Comparison of ENCODE assay signal across 8 mouse cellular contexts in genomic region chr5:24351701-24352171, GRCm38 (mm10). TPM values are rescaled to one million over a fixed set of nuclear protein-coding genes. Genes with fewer than 3 reads are reported as not detected.
DNase-seq lines count a peak whose midpoint lies in the region; ATAC-seq and TF ChIP-seq lines count a peak whose summit lies in the region.

No protein-coding gene starts in this region.

- H3K4me3 ChIP-seq in megakaryocyte, embryonic 14.5 days (replicated peaks): peak overlapping the region; percentile 81
- peak overlapping the region; percentile 62 for H3K4me3 ChIP-seq in embryonic facial prominence, embryonic 11.5 days (ENCODE audit: low read depth, low read length)
- H3K4me3 ChIP-seq in heart, adult 2 months: peak overlapping the region; percentile 66
- H3K4me3 ChIP-seq in kidney, adult 2 months (ENCODE audit: insufficient read depth, low read depth, low read length): peak overlapping the region; percentile 57
- peak overlapping the region; percentile 50 for H3K4me3 ChIP-seq in limb, embryonic 11.5 days (ENCODE audit: low read depth, low read length)
- H3K4me3 ChIP-seq in midbrain, embryonic 16.5 days (ENCODE audit: low read depth, low read length): peak overlapping the region; percentile 80
- peak overlapping the region; percentile 91 for H3K4me3 ChIP-seq in testis, adult 2 months (ENCODE audit: control insufficient read depth, low read depth, low read length)

- peak; percentile 91 for DNase-seq in embryonic facial prominence, embryonic 11.5 days (ENCODE audit: low spot score)
- DNase-seq in heart, adult 2 months: peak; percentile 85 to 88
- DNase-seq in kidney, adult 2 months: peak; percentile 59
- peak; percentile 91 for DNase-seq in limb, embryonic 11.5 days (ENCODE audit: low spot score)

- H3K4me2 ChIP-seq in embryonic facial prominence, embryonic 11.5 days (ENCODE audit: low read depth, low read length): peak overlapping the region; percentile 98
- H3K4me2 ChIP-seq in limb, embryonic 11.5 days (ENCODE audit: low read depth, severe bottlenecking): peak overlapping the region; percentile 91
- H3K4me2 ChIP-seq in midbrain, embryonic 16.5 days (ENCODE audit: low read length): peak overlapping the region; percentile 78

- ATAC-seq in megakaryocyte, adult 5-6 weeks (ENCODE audit: poor library complexity, severe bottlenecking): no peak
- ATAC-seq in embryonic facial prominence, embryonic 11.5 days (replicated peaks; ENCODE audit: insufficient number of reproducible peaks, low FRiP score, low TSS enrichment, low read depth): peak; percentile 66
- ATAC-seq in limb, embryonic 11.5 days (ENCODE audit: insufficient number of reproducible peaks, low FRiP score, low TSS enrichment, low read depth): peak; percentile 59
- ATAC-seq in midbrain, embryonic 16.5 days: peak; percentile 87

- WGBS in embryonic facial prominence, embryonic 11.5 days: 0% methylated on average over 38 of the region's 41 CpGs
- WGBS in heart, adult 2 months: under 1% methylated on average over 30 of the region's 41 CpGs
- under 1% methylated on average over 41 of the region's 41 CpGs for WGBS in kidney, adult 2 months
- WGBS in limb, embryonic 11.5 days: 0% methylated on average over 28 of the region's 41 CpGs
- WGBS in midbrain, embryonic 16.5 days: 0% methylated on average over 26 of the region's 41 CpGs

- no peak overlapping the region; the same call in 1 of the 2 replicates for H3K9ac ChIP-seq in embryonic facial prominence, embryonic 11.5 days (replicated peaks; ENCODE audit: low read length)
- peak overlapping the region; percentile 72 for H3K9ac ChIP-seq in heart, adult 2 months (ENCODE audit: low read depth, low read length)
- peak overlapping the region; percentile 59 for H3K9ac ChIP-seq in limb, embryonic 11.5 days (ENCODE audit: low read length)
- peak overlapping the region; percentile 85 for H3K9ac ChIP-seq in midbrain, embryonic 16.5 days (ENCODE audit: low read depth, low read length)

- peak; percentile 80 for TF ChIP-seq POLR2A in heart, adult 2 months (IDR thresholded peaks at IDR 0.05; ENCODE audit: insufficient read depth, low read depth, low read length)
- no peak for TF ChIP-seq POLR2A in kidney, adult 2 months (IDR thresholded peaks at IDR 0.05; ENCODE audit: low read depth, low read length)
- peak; percentile 78 for TF ChIP-seq POLR2A in testis, adult 2 months (IDR thresholded peaks at IDR 0.05; ENCODE audit: control insufficient read depth, low read depth, low read length)

- intact Hi-C loops in heart, adult 2 months (cut with DNase I): loop anchor here (2.0 kb wide), 1 partner anchor 15 kb away; no protein-coding TSS in a partner anchor

- TF ChIP-seq CTCF in heart, adult 2 months (IDR thresholded peaks at IDR 0.05): no peak
- TF ChIP-seq CTCF in kidney, adult 2 months (conservative IDR thresholded peaks at IDR 0.05; ENCODE audit: insufficient read depth, insufficient read length, low read depth, low read length): no peak
- no peak for TF ChIP-seq CTCF in testis, adult 2 months (IDR thresholded peaks at IDR 0.05; ENCODE audit: control insufficient read depth, insufficient read depth, insufficient replicate concordance, low read depth, low read length)

- no peaks in the 10 kb centered on the region for H3K79me2 ChIP-seq in heart, adult 2 months (replicated peaks; ENCODE audit: control insufficient read depth, insufficient read depth, low read length)

- no peaks in the 10 kb centered on the region for H3K9me3 ChIP-seq in megakaryocyte, embryonic 14.5 days
- no peaks in the 10 kb centered on the region for H3K9me3 ChIP-seq in embryonic facial prominence, embryonic 11.5 days (replicated peaks; ENCODE audit: control insufficient read depth, low read length)
- no peaks in the 10 kb centered on the region for H3K9me3 ChIP-seq in limb, embryonic 11.5 days (ENCODE audit: control insufficient read depth, low read length)
- no peaks in the 10 kb centered on the region for H3K9me3 ChIP-seq in midbrain, embryonic 16.5 days (replicated peaks; ENCODE audit: control insufficient read depth, low read length, poor library complexity, severe bottlenecking)

- H3K27me3 ChIP-seq in megakaryocyte, embryonic 14.5 days (replicated peaks): peaks cover 94% of the 10 kb centered on the region
- H3K27me3 ChIP-seq in embryonic facial prominence, embryonic 11.5 days (ENCODE audit: control insufficient read depth, insufficient read depth, low read length): peaks cover 43% of the 10 kb centered on the region
- no peaks in the 10 kb centered on the region; the same call in 1 of the 2 replicates for H3K27me3 ChIP-seq in heart, adult 2 months (ENCODE audit: control insufficient read depth, insufficient read depth, low read length)
- no peaks in the 10 kb centered on the region for H3K27me3 ChIP-seq in kidney, adult 2 months (replicated peaks; ENCODE audit: control insufficient read depth, insufficient read depth, low read length)
- H3K27me3 ChIP-seq in limb, embryonic 11.5 days (ENCODE audit: control insufficient read depth, insufficient read depth, low read length): peaks cover 26% of the 10 kb centered on the region
- no peaks in the 10 kb centered on the region for H3K27me3 ChIP-seq in midbrain, embryonic 16.5 days (ENCODE audit: control insufficient read depth, insufficient read depth, low read depth, low read length)
- H3K27me3 ChIP-seq in testis, adult 2 months (ENCODE audit: control insufficient read depth, insufficient read depth, low read length): no peaks in the 10 kb centered on the region

- peaks cover 25% of the 10 kb centered on the region for H3K4me1 ChIP-seq in megakaryocyte, embryonic 14.5 days
- peaks cover 9% of the 10 kb centered on the region for H3K4me1 ChIP-seq in embryonic facial prominence, embryonic 11.5 days (ENCODE audit: control insufficient read depth, insufficient read depth, low read length)
- H3K4me1 ChIP-seq in heart, adult 2 months (ENCODE audit: control insufficient read depth, insufficient read depth, low read length): peaks cover 6% of the 10 kb centered on the region
- peaks cover 4% of the 10 kb centered on the region; the same call in 1 of the 2 replicates for H3K4me1 ChIP-seq in kidney, adult 2 months (ENCODE audit: control insufficient read depth, insufficient read depth, low read length)
- H3K4me1 ChIP-seq in limb, embryonic 11.5 days (ENCODE audit: control insufficient read depth, insufficient read depth, low read length): peaks cover 25% of the 10 kb centered on the region
- H3K4me1 ChIP-seq in midbrain, embryonic 16.5 days (ENCODE audit: control insufficient read depth, insufficient read depth, low read length): peaks cover 47% of the 10 kb centered on the region
- H3K4me1 ChIP-seq in testis, adult 2 months (ENCODE audit: control insufficient read depth, insufficient read depth, low read length): peaks cover 30% of the 10 kb centered on the region

- H3K36me3 ChIP-seq in megakaryocyte, embryonic 14.5 days (replicated peaks; ENCODE audit: low read length): no peaks in the 10 kb centered on the region
- H3K36me3 ChIP-seq in embryonic facial prominence, embryonic 11.5 days (replicated peaks; ENCODE audit: control insufficient read depth, insufficient read depth, low read depth, low read length): no peaks in the 10 kb centered on the region
- no peaks in the 10 kb centered on the region; the same call in 1 of the 2 replicates for H3K36me3 ChIP-seq in heart, adult 2 months (ENCODE audit: control insufficient read depth, insufficient read depth, low read length)
- H3K36me3 ChIP-seq in kidney, adult 2 months (ENCODE audit: control insufficient read depth, insufficient read depth, low read length): no peaks in the 10 kb centered on the region
- no peaks in the 10 kb centered on the region for H3K36me3 ChIP-seq in limb, embryonic 11.5 days (ENCODE audit: control insufficient read depth, insufficient read depth, low read length)
- no peaks in the 10 kb centered on the region for H3K36me3 ChIP-seq in midbrain, embryonic 16.5 days (ENCODE audit: control insufficient read depth, insufficient read depth, low read length)
- no peaks in the 10 kb centered on the region for H3K36me3 ChIP-seq in testis, adult 2 months (ENCODE audit: control insufficient read depth, insufficient read depth, low read length)

- peak overlapping the region; percentile 78 for H3K27ac ChIP-seq in embryonic facial prominence, embryonic 11.5 days (replicated peaks; ENCODE audit: low read depth, low read length)
- peak overlapping the region; percentile 92 for H3K27ac ChIP-seq in heart, adult 2 months
- H3K27ac ChIP-seq in kidney, adult 2 months (ENCODE audit: insufficient read depth, low read depth, low read length): no peak overlapping the region
- H3K27ac ChIP-seq in limb, embryonic 11.5 days (replicated peaks; ENCODE audit: low read depth, low read length): peak overlapping the region; percentile 79
- H3K27ac ChIP-seq in midbrain, embryonic 16.5 days (ENCODE audit: low read length): peak overlapping the region; percentile 93
- peak overlapping the region; percentile 96 for H3K27ac ChIP-seq in testis, adult 2 months (ENCODE audit: control insufficient read depth, insufficient read depth, low read depth, low read length)

- TF ChIP-seq EP300 in heart, adult 2 months (IDR thresholded peaks at IDR 0.05; ENCODE audit: insufficient read depth, low read depth, low read length): peak; percentile 49; the same call in 1 of the 2 replicates

RNA-seq across cellular contexts. Expression of gene Kcnh2, which starts 0.3 kb away (rescaled TPM):
- 0.10 TPM in 1 of 2 replicates, not detected in the other for polyA plus RNA-seq in megakaryocyte, embryonic 14.5 days (2012; ENCODE audit: insufficient read depth, low replicate concordance)
- total RNA-seq in megakaryocyte, adult 5-6 weeks (2015): not detected in 2 replicates
- not detected in 2 replicates for total RNA-seq in megakaryocyte, adult 5-6 weeks (2017)
- 3.7 and 4.2 TPM in 2 replicates for polyA plus RNA-seq in embryonic facial prominence, embryonic 11.5 days (2014; fragmentation: Nextera tagmentation; extraction: Ambion mirVana)
- total RNA-seq in heart, adult 2 months (2021): 10 to 100 TPM; 59.3 to 68.5 TPM
- polyA plus RNA-seq in heart, adult 2 months (2012; rRNA removed): 119 and 121 TPM in 2 replicates
- 3.1 and 5.5 TPM in 2 replicates for polyA plus RNA-seq in kidney, adult 2 months (2012; rRNA removed)
- 6.7 and 7.1 TPM in 2 replicates for polyA plus RNA-seq in limb, embryonic 11.5 days (2014; fragmentation: Nextera tagmentation; extraction: Ambion mirVana)
- polyA plus RNA-seq in midbrain, embryonic 16.5 days (2015; fragmentation: Nextera tagmentation; extraction: Ambion mirVana): 11.4 and 11.7 TPM in 2 replicates
- polyA plus RNA-seq in testis, adult 2 months (2012; rRNA removed): 23.6 and 26.2 TPM in 2 replicates

RNA-seq across cellular contexts. Expression of gene Nos3, which starts 12.9 kb away (rescaled TPM):
- not detected in 2 replicates for polyA plus RNA-seq in megakaryocyte, embryonic 14.5 days (2012; ENCODE audit: insufficient read depth, low replicate concordance)
- total RNA-seq in megakaryocyte, adult 5-6 weeks (2015): 0.05 and 0.25 TPM in 2 replicates
- total RNA-seq in megakaryocyte, adult 5-6 weeks (2017): 0.16 and 0.29 TPM in 2 replicates
- 3.2 and 4.2 TPM in 2 replicates for polyA plus RNA-seq in embryonic facial prominence, embryonic 11.5 days (2014; fragmentation: Nextera tagmentation; extraction: Ambion mirVana)
- total RNA-seq in heart, adult 2 months (2021): 10 to 100 TPM; 23.5 to 24.4 TPM
- polyA plus RNA-seq in heart, adult 2 months (2012; rRNA removed): 26.3 and 30.7 TPM in 2 replicates
- polyA plus RNA-seq in kidney, adult 2 months (2012; rRNA removed): 11.4 and 12.4 TPM in 2 replicates
- polyA plus RNA-seq in limb, embryonic 11.5 days (2014; fragmentation: Nextera tagmentation; extraction: Ambion mirVana): 4.8 and 5.3 TPM in 2 replicates
- 8.8 and 9.7 TPM in 2 replicates for polyA plus RNA-seq in midbrain, embryonic 16.5 days (2015; fragmentation: Nextera tagmentation; extraction: Ambion mirVana)
- polyA plus RNA-seq in testis, adult 2 months (2012; rRNA removed): 1.9 and 2.2 TPM in 2 replicates

RNA-seq across cellular contexts. Expression of gene Atg9b, which starts 40.2 kb away (rescaled TPM):
- 1.8 and 4.2 TPM in 2 replicates for polyA plus RNA-seq in megakaryocyte, embryonic 14.5 days (2012; ENCODE audit: insufficient read depth, low replicate concordance)
- 0.33 and 0.50 TPM in 2 replicates for total RNA-seq in megakaryocyte, adult 5-6 weeks (2015)
- total RNA-seq in megakaryocyte, adult 5-6 weeks (2017): 2.2 and 2.7 TPM in 2 replicates
- 0.18 and 0.21 TPM in 2 replicates for polyA plus RNA-seq in embryonic facial prominence, embryonic 11.5 days (2014; fragmentation: Nextera tagmentation; extraction: Ambion mirVana)
- total RNA-seq in heart, adult 2 months (2021): 1 to 10 TPM in 1 of 2 experiments, under 1 TPM in 1; 0.89 to 1.1 TPM
- 2.2 and 2.3 TPM in 2 replicates for polyA plus RNA-seq in heart, adult 2 months (2012; rRNA removed)
- 0.76 and 0.89 TPM in 2 replicates for polyA plus RNA-seq in kidney, adult 2 months (2012; rRNA removed)
- polyA plus RNA-seq in limb, embryonic 11.5 days (2014; fragmentation: Nextera tagmentation; extraction: Ambion mirVana): 0.35 and 1.2 TPM in 2 replicates
- polyA plus RNA-seq in midbrain, embryonic 16.5 days (2015; fragmentation: Nextera tagmentation; extraction: Ambion mirVana): 3.8 and 4.4 TPM in 2 replicates
- polyA plus RNA-seq in testis, adult 2 months (2012; rRNA removed): 1.1 and 1.3 TPM in 2 replicates

RNA-seq across cellular contexts. Expression of gene Abcb8, which starts 41.7 kb away (rescaled TPM):
- polyA plus RNA-seq in megakaryocyte, embryonic 14.5 days (2012; ENCODE audit: insufficient read depth, low replicate concordance): 10.6 and 45.2 TPM in 2 replicates
- 9.3 and 13.9 TPM in 2 replicates for total RNA-seq in megakaryocyte, adult 5-6 weeks (2015)
- 3.3 and 5.6 TPM in 2 replicates for total RNA-seq in megakaryocyte, adult 5-6 weeks (2017)
- polyA plus RNA-seq in embryonic facial prominence, embryonic 11.5 days (2014; fragmentation: Nextera tagmentation; extraction: Ambion mirVana): 27.0 and 27.4 TPM in 2 replicates
- 10 to 100 TPM; 81.2 to 89.8 TPM for total RNA-seq in heart, adult 2 months (2021)
- polyA plus RNA-seq in heart, adult 2 months (2012; rRNA removed): 148 and 151 TPM in 2 replicates
- 112 and 117 TPM in 2 replicates for polyA plus RNA-seq in kidney, adult 2 months (2012; rRNA removed)
- 37.6 and 40.5 TPM in 2 replicates for polyA plus RNA-seq in limb, embryonic 11.5 days (2014; fragmentation: Nextera tagmentation; extraction: Ambion mirVana)
- 49.2 and 54.9 TPM in 2 replicates for polyA plus RNA-seq in midbrain, embryonic 16.5 days (2015; fragmentation: Nextera tagmentation; extraction: Ambion mirVana)
- polyA plus RNA-seq in testis, adult 2 months (2012; rRNA removed): 28.1 and 30.2 TPM in 2 replicates
